Mouse (Mus musculus): ENCODE data around the gene Egf.

DNA sequence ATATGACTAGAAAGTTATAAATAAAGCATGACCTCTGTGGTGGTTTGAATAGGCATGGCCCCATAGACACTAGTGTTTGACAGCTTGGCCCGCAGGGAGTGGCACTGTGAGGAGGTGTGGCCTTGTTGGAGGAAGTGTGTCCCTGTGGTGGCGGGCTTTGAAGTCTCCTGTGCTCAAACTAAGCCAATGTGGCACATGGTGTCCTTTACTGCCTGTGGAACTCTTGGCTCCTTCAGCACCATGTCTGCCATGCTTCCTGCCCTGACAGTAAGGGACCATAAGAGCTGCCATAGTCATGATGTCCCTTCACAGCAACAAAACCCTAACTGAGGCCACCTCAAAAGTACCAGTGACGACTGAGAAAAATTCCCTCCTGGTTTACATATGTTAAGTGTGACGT is 102.6 kb downstream of the Egf start:
- TF ChIP-seq CTCF (IDR thresholded peaks at IDR 0.05) (no peak), EP300 (IDR thresholded peaks at IDR 0.05) (no peak)
